Mouse (Mus musculus) leukemia stem cell, adult 10-12 weeks (primary cell): ENCODE data around the gene 9830107B12Rik. TPM values are rescaled to one million over a fixed set of nuclear protein-coding genes. Genes with fewer than 3 reads are reported as not detected.

Experiments
- polyA plus RNA-seq: library from polyadenylated mRNA; stranded (reverse); fragments of >175 nt; gene quantifications from 2 replicates; pipeline ENCODE4 v1.2.3, GENCODE M21; 2012; ENCODE audit warnings: low replicate concordance

The 9830107B12Rik gene
- not detected in 2 replicates for polyA plus RNA-seq

GRCm38 (mm10) chr17:48146120-48146519 is at the start of gene 9830107B12Rik:
Gene 9830107B12Rik, minus strand, starts transcription at chr17:48146268.

GRCm38 (mm10) chr17:48167103-48167502 is 21.0 kb upstream of the 9830107B12Rik start, which contains the start of gene A530064D06Rik:
Gene A530064D06Rik, minus strand, starts transcription at chr17:48167275.

GRCm38 (mm10) chr17:48089019-48089418 is 57.0 kb downstream of the 9830107B12Rik start, which contains the start of gene 1700067P10Rik:
Gene 1700067P10Rik, plus strand, starts transcription at chr17:48089319.

Other genes with a start within 250 kb of the 9830107B12Rik start
- 121 and 191 TPM in 2 replicates for gene Foxp4, start 221.6 kb downstream of the 9830107B12Rik start, polyA plus RNA-seq
- not detected in 2 replicates for gene 1700122O11Rik, start 108.0 kb downstream of the 9830107B12Rik start, polyA plus RNA-seq
- not detected in 2 replicates for gene 1700067P10Rik, start 56.9 kb downstream of the 9830107B12Rik start, polyA plus RNA-seq
- 0.17 TPM in 1 of 2 replicates, not detected in the other for gene A530064D06Rik, start 21.0 kb upstream of the 9830107B12Rik start, polyA plus RNA-seq
- gene Trem1, start 86.5 kb upstream of the 9830107B12Rik start, polyA plus RNA-seq, result not detected in 2 replicates
- gene Trem3, start 101.5 kb upstream of the 9830107B12Rik start, polyA plus RNA-seq, result not detected in 2 replicates
- gene Treml4, start 118.0 kb upstream of the 9830107B12Rik start, polyA plus RNA-seq, result 3.2 and 6.5 TPM in 2 replicates
- gene Treml2, start 153.2 kb upstream of the 9830107B12Rik start, polyA plus RNA-seq, result 6.5 and 10.4 TPM in 2 replicates
- 1.1 and 2.0 TPM in 2 replicates for gene B430306N03Rik, start 169.9 kb upstream of the 9830107B12Rik start, polyA plus RNA-seq
- 0.17 and 0.53 TPM in 2 replicates for gene Trem2, start 200.1 kb upstream of the 9830107B12Rik start, polyA plus RNA-seq
- 0.50 and 2.9 TPM in 2 replicates for gene Treml1, start 213.6 kb upstream of the 9830107B12Rik start, polyA plus RNA-seq